Mouse (Mus musculus) limb, embryonic 13.5 days (tissue): ENCODE results near the gene Gm4792. TPM values are rescaled to one million over a fixed set of nuclear protein-coding genes. Genes with fewer than 3 reads are reported as not detected.
A peak's percentile ranks its signal among the peaks of the same experiment; 100 is the strongest.

ENCODE experiments used
- ATAC-seq: fragments of 200-750 bp; cut with Nextera tagmentation; 2 replicates; pipeline ENCODE4 v1.8.0; 2017; ENCODE audit warnings: low read depth, moderate number of reproducible peaks, moderate TSS enrichment; ENCODE audit not compliant: low FRiP score
- H3K27ac ChIP-seq: fragments of 300-500 bp; sonication (generic); 2 replicates; pipeline ENCODE4 v1.5.1; 2015; ENCODE audit warnings: inconsistent platforms, mild to moderate bottlenecking, moderate library complexity
- H3K27me3 ChIP-seq: fragments of 300-500 bp; sonication (generic); 2 replicates; pipeline ENCODE4 v1.6.1; 2015; ENCODE audit warnings: mild to moderate bottlenecking, inconsistent platforms
- H3K36me3 ChIP-seq: fragments of 300-500 bp; sonication (generic); 2 replicates; pipeline ENCODE4 v1.6.1; 2015; ENCODE audit warnings: inconsistent platforms, mild to moderate bottlenecking, moderate library complexity
- H3K4me1 ChIP-seq: fragments of 300-500 bp; sonication (generic); 2 replicates; pipeline ENCODE4 v1.6.1; 2015; ENCODE audit warnings: inconsistent platforms
- H3K4me2 ChIP-seq: fragments of 300-500 bp; sonication (generic); replicated peaks from 2 replicates; pipeline ENCODE4 v1.6.1; 2015; ENCODE audit warnings: inconsistent platforms, mild to moderate bottlenecking, moderate library complexity
- H3K4me3 ChIP-seq: fragments of 300-500 bp; sonication (generic); 2 replicates; pipeline ENCODE4 v1.5.1; 2015; ENCODE audit warnings: moderate library complexity, mild to moderate bottlenecking, inconsistent platforms
- H3K9ac ChIP-seq: fragments of 300-500 bp; sonication (generic); 2 replicates; pipeline ENCODE4 v1.6.1; 2015; ENCODE audit warnings: mild to moderate bottlenecking, inconsistent platforms
- H3K9me3 ChIP-seq: fragments of 300-500 bp; sonication (generic); 2 replicates; pipeline ENCODE4 v1.6.1; 2016; ENCODE audit warnings: inconsistent platforms
- WGBS: fragments of 180-500 bp; shearing (Covaris S2); methylation state at CpG from one replicate; pipeline ENCODE4 v1.1.7; 2015; 5-methylcytosine and 5-hydroxymethylcytosine counted together
- polyA plus RNA-seq: library from polyadenylated mRNA; unstranded; fragments of >200 nt; fragmentation: Nextera tagmentation; extraction: Ambion mirVana; gene quantifications from 2 replicates; pipeline ENCODE4 v1.2.1, GENCODE M21; 2015

The Gm4792 gene
- polyA plus RNA-seq, 1 experiment from 2014 or later = not detected

- peaks cover 15% of the 10 kb centered on the region for H3K4me1 ChIP-seq
- H3K9me3 ChIP-seq = no peaks in the 10 kb centered on the region
- no peak for ATAC-seq
- no peaks in the 10 kb centered on the region for H3K36me3 ChIP-seq
- no peak overlapping the region for H3K9ac ChIP-seq
- 84% methylated on average over 16 of the region's 16 CpGs for WGBS
- no peak overlapping the region for H3K27ac ChIP-seq
- H3K4me3 ChIP-seq = no peak overlapping the region
- H3K27me3 ChIP-seq = no peaks in the 10 kb centered on the region
- no peak overlapping the region for H3K4me2 ChIP-seq
Observed at GRCm38 (mm10) chr10:94332358-94333137, 34.0 kb upstream of the Gm4792 start.

GRCm38 (mm10) chr10:94329962-94330361 is 31.5 kb upstream of the Gm4792 start:
- no peak overlapping the region for H3K27ac ChIP-seq
- H3K27me3 ChIP-seq = no peaks in the 10 kb centered on the region
- no peak overlapping the region for H3K4me2 ChIP-seq
- no peak overlapping the region for H3K4me3 ChIP-seq
- H3K9me3 ChIP-seq = no peaks in the 10 kb centered on the region
- peaks cover 8% of the 10 kb centered on the region for H3K4me1 ChIP-seq
- no peaks in the 10 kb centered on the region for H3K36me3 ChIP-seq
- WGBS = 44% methylated on average over 5 of the region's 5 CpGs
- no peak for ATAC-seq
- H3K9ac ChIP-seq = no peak overlapping the region

- no peak overlapping the region for H3K9ac ChIP-seq
- no peak for ATAC-seq
- H3K27me3 ChIP-seq = peaks cover 6% of the 10 kb centered on the region
- WGBS = 51% methylated on average over 4 of the region's 4 CpGs
- H3K36me3 ChIP-seq = no peaks in the 10 kb centered on the region
- H3K4me1 ChIP-seq = no peaks in the 10 kb centered on the region
- H3K9me3 ChIP-seq = no peaks in the 10 kb centered on the region
- no peak overlapping the region for H3K4me2 ChIP-seq
- no peak overlapping the region for H3K27ac ChIP-seq
- H3K4me3 ChIP-seq = no peak overlapping the region
Observed at GRCm38 (mm10) chr10:94318574-94318973, 20.1 kb upstream of the Gm4792 start.

GRCm38 (mm10) chr10:94313146-94313545 is 14.6 kb upstream of the Gm4792 start:
- no peak overlapping the region for H3K4me3 ChIP-seq
- no peak for ATAC-seq
- 83% methylated on average over 4 of the region's 4 CpGs for WGBS
- H3K9ac ChIP-seq = no peak overlapping the region
- H3K4me1 ChIP-seq = peaks cover 13% of the 10 kb centered on the region
- peaks cover 44% of the 10 kb centered on the region for H3K27me3 ChIP-seq
- no peaks in the 10 kb centered on the region; the same call in 1 of the 2 replicates for H3K9me3 ChIP-seq
- no peaks in the 10 kb centered on the region for H3K36me3 ChIP-seq
- H3K27ac ChIP-seq = no peak overlapping the region
- H3K4me2 ChIP-seq = no peak overlapping the region

- H3K27ac ChIP-seq = no peak overlapping the region
- peak overlapping the region; percentile 58 for H3K9ac ChIP-seq
- H3K9me3 ChIP-seq = no peaks in the 10 kb centered on the region; the same call in 1 of the 2 replicates
- 1% methylated on average over 45 of the region's 45 CpGs for WGBS
- H3K27me3 ChIP-seq = peaks cover 44% of the 10 kb centered on the region
- no peaks in the 10 kb centered on the region for H3K36me3 ChIP-seq
- peak; percentile 28; the same call in 1 of the 2 replicates for ATAC-seq
- peak overlapping the region; percentile 47 for H3K4me3 ChIP-seq
- H3K4me1 ChIP-seq = peaks cover 13% of the 10 kb centered on the region
- peak overlapping the region; percentile 95 for H3K4me2 ChIP-seq
Observed at GRCm38 (mm10) chr10:94312007-94312715, 13.7 kb upstream of the Gm4792 start.

GRCm38 (mm10) chr10:94311511-94312006 is 13.1 kb upstream of the Gm4792 start, which contains the start of gene Tmcc3:
TSS of gene Tmcc3 (plus strand) at chr10:94311949.
- Histone ChIP-seq H3K9ac (peak within 1 kb of the TSS; percentile 58), H3K27ac (no peak within 1 kb of the TSS), H3K4me1 (peaks cover 13% of the 10 kb centered on the region), H3K27me3 (peaks cover 44% of the 10 kb centered on the region), H3K36me3 (no peaks in the 10 kb centered on the region), H3K4me2 (peak within 1 kb of the TSS; percentile 95), H3K4me3 (peak within 1 kb of the TSS; percentile 47), H3K9me3 (no peaks in the 10 kb centered on the region; the same call in 1 of the 2 replicates)
- WGBS = 2% methylated on average over 19 of the region's 19 CpGs
- ATAC-seq = no peak

GRCm38 (mm10) chr10:94310499-94311267 is 12.2 kb upstream of the Gm4792 start:
- no peak for ATAC-seq
- Histone ChIP-seq H3K4me2 (no peak overlapping the region), H3K4me1 (peaks cover 13% of the 10 kb centered on the region), H3K9ac (no peak overlapping the region), H3K27ac (no peak overlapping the region), H3K4me3 (no peak overlapping the region), H3K36me3 (no peaks in the 10 kb centered on the region), H3K27me3 (peaks cover 44% of the 10 kb centered on the region), H3K9me3 (no peaks in the 10 kb centered on the region; the same call in 1 of the 2 replicates)
- 47% methylated on average over 9 of the region's 9 CpGs for WGBS

- Histone ChIP-seq H3K9ac (no peak overlapping the region), H3K36me3 (no peaks in the 10 kb centered on the region)
- ATAC-seq = no peak
Observed at GRCm38 (mm10) chr10:94305526-94305925, 7.0 kb upstream of the Gm4792 start.

GRCm38 (mm10) chr10:94304064-94304657 is 5.7 kb upstream of the Gm4792 start:
- no peaks in the 10 kb centered on the region; the same call in 1 of the 2 replicates for H3K9me3 ChIP-seq
- H3K4me2 ChIP-seq = no peak overlapping the region
- H3K36me3 ChIP-seq = no peaks in the 10 kb centered on the region
- no peaks in the 10 kb centered on the region for H3K27me3 ChIP-seq
- no peak overlapping the region for H3K9ac ChIP-seq
- H3K4me1 ChIP-seq = no peaks in the 10 kb centered on the region
- no peak overlapping the region for H3K27ac ChIP-seq
- WGBS = 80% methylated on average over 9 of the region's 9 CpGs
- ATAC-seq = no peak
- no peak overlapping the region for H3K4me3 ChIP-seq

More at GRCm38 (mm10) chr10:94305526-94305925, 7.0 kb upstream of the Gm4792 start:
- no peak overlapping the region for H3K27ac ChIP-seq
- no peaks in the 10 kb centered on the region for H3K4me1 ChIP-seq
- H3K27me3 ChIP-seq = peaks cover 7% of the 10 kb centered on the region
- H3K4me2 ChIP-seq = no peak overlapping the region
- WGBS = 50% methylated on average over 5 of the region's 5 CpGs
- H3K9me3 ChIP-seq = no peaks in the 10 kb centered on the region; the same call in 1 of the 2 replicates
- H3K4me3 ChIP-seq = no peak overlapping the region

GRCm38 (mm10) chr10:94299301-94299700 is 798 bp upstream of the Gm4792 start:
- ATAC-seq = no peak
- no peak overlapping the region for H3K27ac ChIP-seq
- 91% methylated on average over 2 of the region's 2 CpGs for WGBS

GRCm38 (mm10) chr10:94295923-94296605 is 2.4 kb downstream of the Gm4792 start:
- 41% methylated on average over 5 of the region's 5 CpGs for WGBS
- H3K4me1 ChIP-seq = peaks cover 4% of the 10 kb centered on the region; the same call in 1 of the 2 replicates
- no peak overlapping the region for H3K27ac ChIP-seq
- no peaks in the 10 kb centered on the region for H3K9me3 ChIP-seq
- no peaks in the 10 kb centered on the region for H3K36me3 ChIP-seq
- no peak for ATAC-seq
- H3K4me2 ChIP-seq = no peak overlapping the region
- no peak overlapping the region for H3K9ac ChIP-seq
- no peak overlapping the region for H3K4me3 ChIP-seq
- peaks cover 5% of the 10 kb centered on the region; the same call in 1 of the 2 replicates for H3K27me3 ChIP-seq

More at GRCm38 (mm10) chr10:94299301-94299700, 798 bp upstream of the Gm4792 start:
- Histone ChIP-seq H3K27me3 (peaks cover 5% of the 10 kb centered on the region; the same call in 1 of the 2 replicates), H3K4me1 (peaks cover 4% of the 10 kb centered on the region; the same call in 1 of the 2 replicates), H3K4me2 (no peak overlapping the region), H3K9ac (no peak overlapping the region), H3K4me3 (no peak overlapping the region), H3K36me3 (no peaks in the 10 kb centered on the region), H3K9me3 (no peaks in the 10 kb centered on the region)
